In genomic region chr2:59161441-59162284, GRCm38 (mm10) we compare ENCODE assay signal across 8 mouse cellular contexts. TPM values are rescaled to one million over a fixed set of nuclear protein-coding genes. Genes with fewer than 3 reads are reported as not detected.
DNase-seq lines count a peak whose midpoint lies in the region; ATAC-seq lines count a peak whose summit lies in the region.

No protein-coding gene starts in this region.

- H3K27ac ChIP-seq in intestine, embryonic 16.5 days (ENCODE audit: low read length) = peak overlapping the region; percentile 89

- peak overlapping the region; percentile 94 for H3K9ac ChIP-seq in intestine, embryonic 16.5 days (ENCODE audit: low read depth, low read length)

- peak overlapping the region; percentile 99 for H3K4me3 ChIP-seq in intestine, embryonic 16.5 days (ENCODE audit: low read length)

- no peaks in the 10 kb centered on the region for H3K36me3 ChIP-seq in intestine, embryonic 16.5 days (ENCODE audit: control insufficient read depth, insufficient read depth, low read length)

- ATAC-seq in intestine, embryonic 16.5 days = peak; percentile 70
- peak; percentile 51 for ATAC-seq in megakaryocyte-erythroid progenitor cell, adult 5-6 weeks (replicated peaks; ENCODE audit: low FRiP score, low TSS enrichment, poor library complexity, severe bottlenecking)

- H3K27me3 ChIP-seq in intestine, embryonic 16.5 days (replicated peaks; ENCODE audit: control insufficient read depth, insufficient read depth, low read length) = no peaks in the 10 kb centered on the region

- peaks cover 5% of the 10 kb centered on the region for H3K4me1 ChIP-seq in intestine, embryonic 16.5 days (ENCODE audit: control insufficient read depth, insufficient read depth, low read length)

- intact Hi-C loops in left cerebral cortex, postnatal 25 days (cut with DNase I) = loop anchor here (5.0 kb wide), 5 partner anchors 126 to 424 kb away; no protein-coding TSS in a partner anchor

- WGBS in intestine, embryonic 16.5 days = under 1% methylated on average over 74 of the region's 74 CpGs

- no peaks in the 10 kb centered on the region for H3K9me3 ChIP-seq in intestine, embryonic 16.5 days (ENCODE audit: control insufficient read depth, low read length)

- H3K4me2 ChIP-seq in intestine, embryonic 16.5 days (ENCODE audit: low read depth, low read length) = peak overlapping the region; percentile 58

- peak; percentile 58 to 67 for DNase-seq in adrenal gland, adult 18-20 months (ENCODE audit: low spot score in 2 of 2)
- DNase-seq in embryo, embryonic 10.5 days (ENCODE audit: low spot score) = peak; percentile 75
- DNase-seq in gastrocnemius, postnatal 4 days (ENCODE audit: low spot score in 2 of 2) = peak; percentile 47 to 59
- DNase-seq in left cerebral cortex, postnatal 25 days (ENCODE audit: low spot score in 2 of 2) = peak; percentile 80 to 84
- DNase-seq in right cerebral cortex, postnatal 36 days (ENCODE audit: low spot score in 2 of 2) = peak; percentile 53 to 66
- peak; percentile 81 for DNase-seq in yolk sac, embryonic 10.5 days (ENCODE audit: low spot score)

RNA-seq across cellular contexts. Expression of gene Pkp4, which starts 1.0 kb away (rescaled TPM):
- total RNA-seq in adrenal gland, adult 18-20 months (2021) = 10 to 100 TPM; 49.1 to 51.9 TPM
- total RNA-seq in gastrocnemius, postnatal 4 days (2021) = 10 to 100 TPM; 41.1 to 41.3 TPM
- polyA plus RNA-seq in intestine, embryonic 16.5 days (2015; fragmentation: Nextera tagmentation; extraction: Ambion mirVana) = 17.3 and 19.1 TPM in 2 replicates
- total RNA-seq in left cerebral cortex, postnatal 25 days (2021) = 100 to 1,000 TPM; 199 to 207 TPM
- total RNA-seq in megakaryocyte-erythroid progenitor cell, adult 5-6 weeks (2014; fragmentation: Nextera tagmentation) = 18.0 and 19.9 TPM in 2 replicates
- total RNA-seq in megakaryocyte-erythroid progenitor cell, adult 5-6 weeks (2017) = 10.1 and 11.0 TPM in 2 replicates

RNA-seq across cellular contexts. Expression of gene Ccdc148, which starts 1.2 kb away (rescaled TPM):
- total RNA-seq in adrenal gland, adult 18-20 months (2021) = 1 to 10 TPM; 1.4 to 1.5 TPM
- under 1 TPM; 0.37 to 0.70 TPM for total RNA-seq in gastrocnemius, postnatal 4 days (2021)
- 0.76 and 1.1 TPM in 2 replicates for polyA plus RNA-seq in intestine, embryonic 16.5 days (2015; fragmentation: Nextera tagmentation; extraction: Ambion mirVana)
- 10 to 100 TPM; 11.9 to 12.4 TPM for total RNA-seq in left cerebral cortex, postnatal 25 days (2021)
- total RNA-seq in megakaryocyte-erythroid progenitor cell, adult 5-6 weeks (2014; fragmentation: Nextera tagmentation) = 0.28 and 0.42 TPM in 2 replicates
- not detected in 2 replicates for total RNA-seq in megakaryocyte-erythroid progenitor cell, adult 5-6 weeks (2017)

Comparison
In these comparisons a context has a peak if more than half of its experiments do, and no peak if none do; other contexts are left out.
1. Peak in every context shown above with its lines: DNase-seq, ATAC-seq, H3K4me3 ChIP-seq and H3K27ac ChIP-seq.
2. RNA of gene Ccdc148, which starts 1.2 kb away (total RNA-seq): 11.9 to 12.4 TPM in left cerebral cortex, postnatal 25 days; 1.4 to 1.5 TPM in adrenal gland, adult 18-20 months, 0.37 to 0.70 TPM in gastrocnemius, postnatal 4 days and 0.28 to 0.42 TPM in megakaryocyte-erythroid progenitor cell, adult 5-6 weeks; every median in the first group is over 4 times any median in the second.